Mouse (Mus musculus): ENCODE data around the gene Atp2b2.

Atp2b2 gene

GRCm38 (mm10) chr6:114042332-114042731 is at the start of gene Atp2b2:
Atp2b2 (minus strand) TSS chr6:114042613.
- DNase-seq (ENCODE audit: low read depth, low spot score), result no peak

GRCm38 (mm10) chr6:114089626-114090025 is 47.2 kb upstream of the Atp2b2 start:
- peak; percentile 53 for DNase-seq (ENCODE audit: low read depth, low spot score)

- peak; percentile 76 for DNase-seq (ENCODE audit: low read depth, low spot score)
These were observed 44.7 kb upstream of the Atp2b2 start for GRCm38 (mm10) chr6:114087106-114087505.

- DNase-seq (ENCODE audit: low read depth, low spot score), result no peak
These were observed 36.1 kb upstream of the Atp2b2 start for GRCm38 (mm10) chr6:114078556-114078955.

- DNase-seq (ENCODE audit: low read depth, low spot score), result no peak
These were observed 34.1 kb upstream of the Atp2b2 start for GRCm38 (mm10) chr6:114076560-114076959.

GRCm38 (mm10) chr6:114076061-114076460 is 33.6 kb upstream of the Atp2b2 start:
- DNase-seq (ENCODE audit: low read depth, low spot score), result no peak

GRCm38 (mm10) chr6:114074929-114075328 is 32.5 kb upstream of the Atp2b2 start:
- no peak for DNase-seq (ENCODE audit: low read depth, low spot score)

GRCm38 (mm10) chr6:114074256-114074655 is 31.8 kb upstream of the Atp2b2 start:
- no peak for DNase-seq (ENCODE audit: low read depth, low spot score)

GRCm38 (mm10) chr6:114071564-114071963 is 29.2 kb upstream of the Atp2b2 start:
- DNase-seq (ENCODE audit: low read depth, low spot score), result peak; percentile 49

GRCm38 (mm10) chr6:114063100-114063499 is 20.7 kb upstream of the Atp2b2 start:
- no peak for DNase-seq (ENCODE audit: low read depth, low spot score)

- DNase-seq (ENCODE audit: low read depth, low spot score), result no peak
These were observed 20.3 kb upstream of the Atp2b2 start for GRCm38 (mm10) chr6:114062688-114063087.

GRCm38 (mm10) chr6:114059206-114059605 is 16.8 kb upstream of the Atp2b2 start:
- no peak for DNase-seq (ENCODE audit: low read depth, low spot score)

GRCm38 (mm10) chr6:114058030-114058808 is 15.8 kb upstream of the Atp2b2 start:
- DNase-seq (ENCODE audit: low read depth, low spot score), result no peak

- no peak for DNase-seq (ENCODE audit: low read depth, low spot score)
These were observed 12.9 kb upstream of the Atp2b2 start for GRCm38 (mm10) chr6:114055311-114055710.

GRCm38 (mm10) chr6:114044962-114045361 is 2.5 kb upstream of the Atp2b2 start:
- no peak for DNase-seq (ENCODE audit: low read depth, low spot score)

GRCm38 (mm10) chr6:114042836-114043235 is 423 bp upstream of the Atp2b2 start:
- no peak for DNase-seq (ENCODE audit: low read depth, low spot score)

GRCm38 (mm10) chr6:114041911-114042284 is 515 bp downstream of the Atp2b2 start:
- DNase-seq (ENCODE audit: low read depth, low spot score), result no peak

GRCm38 (mm10) chr6:114041097-114041910 is 1.1 kb downstream of the Atp2b2 start:
- no peak for DNase-seq (ENCODE audit: low read depth, low spot score)

- DNase-seq (ENCODE audit: low read depth, low spot score), result no peak
These were observed 6.7 kb downstream of the Atp2b2 start for GRCm38 (mm10) chr6:114035704-114036103.

- no peak for DNase-seq (ENCODE audit: low read depth, low spot score)
These were observed 9.6 kb downstream of the Atp2b2 start for GRCm38 (mm10) chr6:114032822-114033221.

- no peak for DNase-seq (ENCODE audit: low read depth, low spot score)
These were observed 18.6 kb downstream of the Atp2b2 start for GRCm38 (mm10) chr6:114023794-114024193.

GRCm38 (mm10) chr6:114022104-114022503 is 20.3 kb downstream of the Atp2b2 start:
- DNase-seq (ENCODE audit: low read depth, low spot score), result no peak

GRCm38 (mm10) chr6:114013801-114014200 is 28.6 kb downstream of the Atp2b2 start:
- no peak for DNase-seq (ENCODE audit: low read depth, low spot score)
